Mouse (Mus musculus) kidney, adult 2 months (tissue): Measurements from ENCODE around the gene Exo5.
A peak's percentile ranks its signal among the peaks of the same experiment; 100 is the strongest.

Experiments
- CTCF ChIP-seq: fragments of 200-500 bp; conservative IDR thresholded peaks from 2 replicates; pipeline ENCODE4 v1.5.1; 2011; ENCODE audit warnings: low read depth, mild to moderate bottlenecking, control low read depth, low read length, moderate library complexity, mixed read lengths; ENCODE audit not compliant: insufficient read depth, insufficient read length
- POLR2A ChIP-seq: fragments of 200-500 bp; IDR thresholded peaks from one replicate; pipeline ENCODE4 v1.6.1; 2011; ENCODE audit warnings: low read depth, low read length, control low read depth

DNA sequence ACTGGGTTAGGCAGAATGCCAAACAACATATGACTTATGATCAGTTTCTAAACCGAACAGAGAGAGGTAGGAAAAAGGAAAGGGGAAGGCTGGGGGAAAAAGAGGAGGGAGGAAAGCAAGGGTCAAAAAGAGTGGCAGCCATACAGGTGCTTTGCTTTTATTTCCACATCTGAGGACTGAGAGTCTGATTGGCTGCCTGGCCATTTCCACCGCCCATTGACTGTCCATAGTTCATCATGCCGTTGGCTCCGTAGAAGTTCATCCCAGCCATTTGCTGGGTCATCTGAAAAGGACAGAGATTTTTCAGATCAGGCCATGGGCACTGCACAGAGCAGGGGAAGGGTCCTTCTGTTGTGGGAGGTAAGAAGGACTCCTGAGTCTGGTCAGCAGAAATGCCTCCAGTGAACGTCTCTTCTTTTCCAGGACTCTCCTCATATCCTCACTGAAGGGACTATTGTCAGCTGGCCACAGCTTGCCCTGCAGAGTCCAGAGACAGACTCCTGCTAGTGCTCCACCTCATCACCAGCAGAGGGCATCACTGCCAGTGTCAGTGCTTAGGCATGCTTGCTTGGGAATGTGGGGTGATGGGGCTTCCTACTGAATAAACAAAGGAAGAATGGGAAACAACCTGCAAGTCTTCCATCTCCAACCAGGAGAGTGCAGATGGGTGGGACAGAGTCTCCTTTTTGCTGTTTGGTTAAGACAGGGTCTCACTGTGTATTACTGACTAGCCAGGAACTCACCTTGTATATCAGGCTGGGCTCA, 44.7 kb upstream of the Exo5 start:
- TF ChIP-seq CTCF (peak; percentile 74), POLR2A (no peak)
